Mouse (Mus musculus) left cerebral cortex, adult 2 months (tissue): ENCODE measurements at regions not wholly inside any gene's neighbourhood (a gene's known extent, or its start where the extent isn't known, plus 50 kb on each side); places are given as distances from the start of the nearest gene placed in this dataset.

ENCODE experiments used
- DNase-seq, 2 experiments: peaks; one replicate each; pipeline ENCODE4 v3.0.0; 2021 to 2022; ENCODE audit warnings: low spot score in 2 of 2, mixed read lengths in 1 of 2; ENCODE audit errors: extremely low spot score in 1 of 2
- H3K27ac ChIP-seq: fragments of 200-600 bp; 2 replicates; pipeline ENCODE4 v1.8.1; 2022
- H3K4me3 ChIP-seq: fragments of 200-600 bp; 2 replicates; pipeline ENCODE4 v1.8.1; 2022
- CTCF ChIP-seq: fragments of 200-600 bp; IDR thresholded peaks from 2 replicates; pipeline ENCODE4 v1.8.1; 2022; ENCODE audit warnings: antibody characterized with exemption, mild to moderate bottlenecking, moderate library complexity
- intact Hi-C: fragments of 180-260 bp; cut with DNase I; formaldehyde crosslinking; loops from one replicate; pipeline ENCODE4 v1.15.1; 2025

- Histone ChIP-seq H3K4me3 (no peak overlapping the region), H3K27ac (no peak overlapping the region)
- no peak for DNase-seq
- intact Hi-C loops: no loop called here
- TF ChIP-seq CTCF: no peak
Observed at GRCm38 (mm10) chr1:120733683-120734082, 131.5 kb downstream of the En1 start.

- H3K27ac ChIP-seq: no peak overlapping the region
- TF ChIP-seq CTCF: no peak
- DNase-seq: no peak
- intact Hi-C loops: no loop called here
- no peak overlapping the region for H3K4me3 ChIP-seq
Observed at GRCm38 (mm10) chr1:120734846-120735245, 132.6 kb downstream of the En1 start.

- no peak for DNase-seq
- H3K27ac ChIP-seq: no peak overlapping the region
- H3K4me3 ChIP-seq: no peak overlapping the region
- intact Hi-C loops: no loop called here
- no peak for TF ChIP-seq CTCF
Observed at GRCm38 (mm10) chr1:120739499-120739898, 137.3 kb downstream of the En1 start.

GRCm38 (mm10) chr1:120741091-120741740, 139.0 kb downstream of the En1 start:
- DNase-seq: no peak
- intact Hi-C loops: no loop called here
- no peak overlapping the region for H3K27ac ChIP-seq
- no peak overlapping the region for H3K4me3 ChIP-seq
- no peak for TF ChIP-seq CTCF

GRCm38 (mm10) chr1:120748963-120749362, 146.7 kb downstream of the En1 start:
- H3K27ac ChIP-seq: no peak overlapping the region
- intact Hi-C loops: no loop called here
- no peak for DNase-seq
- TF ChIP-seq CTCF: no peak
- H3K4me3 ChIP-seq: no peak overlapping the region

- intact Hi-C loops: no loop called here
- TF ChIP-seq CTCF: no peak
- no peak overlapping the region for H3K4me3 ChIP-seq
- H3K27ac ChIP-seq: no peak overlapping the region
- no peak for DNase-seq
Observed at GRCm38 (mm10) chr1:120753406-120753805, 151.2 kb downstream of the En1 start.

GRCm38 (mm10) chr1:120754337-120754736, 152.1 kb downstream of the En1 start:
- intact Hi-C loops: no loop called here
- DNase-seq: no peak
- Histone ChIP-seq H3K4me3 (no peak overlapping the region), H3K27ac (no peak overlapping the region)
- TF ChIP-seq CTCF: no peak

- peak in 1 of 2 experiments; percentile 19 for DNase-seq
- intact Hi-C loops: no loop called here
- H3K27ac ChIP-seq: no peak overlapping the region
- no peak for TF ChIP-seq CTCF
- H3K4me3 ChIP-seq: no peak overlapping the region
Observed at GRCm38 (mm10) chr1:120757283-120757821, 155.1 kb downstream of the En1 start.

GRCm38 (mm10) chr1:120758172-120758571, 156.0 kb downstream of the En1 start:
- H3K27ac ChIP-seq: no peak overlapping the region
- no peak for DNase-seq
- H3K4me3 ChIP-seq: no peak overlapping the region
- intact Hi-C loops: no loop called here
- TF ChIP-seq CTCF: no peak

GRCm38 (mm10) chr1:120758762-120759161, 156.5 kb downstream of the En1 start:
- Histone ChIP-seq H3K27ac (no peak overlapping the region), H3K4me3 (no peak overlapping the region)
- intact Hi-C loops: no loop called here
- no peak for DNase-seq
- no peak for TF ChIP-seq CTCF

- TF ChIP-seq CTCF: no peak
- no peak for DNase-seq
- Histone ChIP-seq H3K27ac (no peak overlapping the region), H3K4me3 (no peak overlapping the region)
- intact Hi-C loops: no loop called here
Observed at GRCm38 (mm10) chr1:120759380-120759779, 157.2 kb downstream of the En1 start.

- intact Hi-C loops: no loop called here
- Histone ChIP-seq H3K27ac (no peak overlapping the region), H3K4me3 (no peak overlapping the region)
- DNase-seq: no peak
- no peak for TF ChIP-seq CTCF
Observed at GRCm38 (mm10) chr1:120761364-120761763, 159.1 kb downstream of the En1 start.

- DNase-seq: no peak
- intact Hi-C loops: no loop called here
- Histone ChIP-seq H3K27ac (no peak overlapping the region), H3K4me3 (no peak overlapping the region)
- no peak for TF ChIP-seq CTCF
Observed at GRCm38 (mm10) chr1:120762498-120762897, 160.3 kb downstream of the En1 start.
